Mouse (Mus musculus): Measurements from ENCODE around the gene 1700061G19Rik. TPM values are rescaled to one million over a fixed set of nuclear protein-coding genes. Genes with fewer than 3 reads are reported as not detected.

Gene 1700061G19Rik
- total RNA-seq (2022): under 1 TPM in 3 of 4 experiments, not detected in 1; 0.20 to 0.35 (median 0.27) TPM

DNA sequence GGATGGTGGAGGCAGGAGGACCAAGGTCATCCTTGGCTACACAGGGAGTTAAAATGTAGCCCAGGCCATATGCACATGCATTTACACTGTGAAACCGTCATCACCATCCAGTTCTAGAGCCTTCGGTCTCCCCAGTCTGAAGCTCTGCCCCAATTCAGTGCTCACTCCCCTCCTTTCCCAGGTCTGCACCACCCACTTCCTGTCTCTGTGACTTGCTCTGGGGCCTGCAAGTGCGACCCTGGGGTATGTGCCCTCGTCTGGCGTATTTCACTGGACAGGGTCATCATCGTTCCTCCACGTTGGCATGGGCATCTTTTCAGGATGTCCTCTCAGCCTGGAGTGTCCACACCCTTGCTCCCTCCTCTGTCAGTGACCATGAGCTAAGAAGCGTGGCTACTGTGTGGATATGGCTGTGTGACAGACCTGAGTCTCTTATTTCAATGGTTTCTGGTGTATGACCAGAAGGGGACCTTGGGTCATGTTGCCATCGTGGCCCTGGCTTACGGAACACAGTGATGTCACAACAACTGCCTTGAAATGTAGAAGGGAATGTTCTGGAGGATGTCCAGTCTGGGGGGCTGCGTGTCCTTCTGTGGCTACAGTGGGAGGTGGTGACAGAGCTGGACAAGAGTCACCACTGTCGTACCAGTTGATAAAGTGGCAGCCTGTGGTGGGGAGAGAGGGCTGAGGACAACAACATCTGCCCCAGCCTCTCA lies at the start of gene 1700061G19Rik:
Gene 1700061G19Rik, plus strand, starts transcription at position 542 of the 716 bp plus-strand sequence.
- no peak for DNase-seq (ENCODE audit: low spot score in 2 of 2)

DNA sequence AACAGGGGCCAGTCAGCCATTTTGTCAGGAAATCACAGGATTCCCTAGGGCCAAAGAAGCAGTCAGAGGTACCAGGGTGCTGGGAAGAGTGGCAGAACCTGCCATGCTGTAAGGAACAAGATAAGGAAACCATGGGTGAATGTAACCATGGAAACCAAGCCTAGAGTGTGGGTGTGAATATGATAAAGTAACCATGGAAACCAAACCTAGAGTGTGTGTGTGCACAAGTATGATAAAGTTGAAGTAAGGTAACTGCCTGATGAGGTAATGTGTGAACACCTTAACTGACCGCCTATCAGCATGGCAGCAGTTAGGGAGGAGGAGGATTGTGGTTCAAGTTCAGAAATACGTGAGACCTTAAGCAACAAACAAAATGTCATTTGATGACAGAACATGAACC lies 48.6 kb upstream of the 1700061G19Rik start:
- no peak for DNase-seq (ENCODE audit: low spot score in 2 of 2)

DNA sequence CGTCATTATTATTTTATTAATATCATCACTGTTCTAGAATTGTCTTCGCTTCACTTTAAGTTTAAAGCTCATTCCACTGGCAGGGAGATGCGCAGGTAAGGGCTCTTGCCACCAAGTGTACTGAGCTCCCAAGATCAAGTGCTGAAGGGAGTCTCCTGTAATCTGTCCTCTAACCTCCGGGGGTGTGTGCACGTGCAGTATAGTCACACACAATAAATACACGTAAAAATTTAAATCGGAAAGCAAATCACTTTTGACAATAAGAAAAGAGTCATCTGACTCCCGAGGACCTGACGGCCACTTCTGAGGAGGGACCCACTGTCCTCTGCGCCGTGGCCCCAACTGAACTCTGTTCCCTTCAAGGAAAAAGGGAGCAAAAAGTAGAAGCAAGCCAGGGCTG lies 46.1 kb upstream of the 1700061G19Rik start:
- DNase-seq (ENCODE audit: low spot score in 2 of 2): no peak

DNA sequence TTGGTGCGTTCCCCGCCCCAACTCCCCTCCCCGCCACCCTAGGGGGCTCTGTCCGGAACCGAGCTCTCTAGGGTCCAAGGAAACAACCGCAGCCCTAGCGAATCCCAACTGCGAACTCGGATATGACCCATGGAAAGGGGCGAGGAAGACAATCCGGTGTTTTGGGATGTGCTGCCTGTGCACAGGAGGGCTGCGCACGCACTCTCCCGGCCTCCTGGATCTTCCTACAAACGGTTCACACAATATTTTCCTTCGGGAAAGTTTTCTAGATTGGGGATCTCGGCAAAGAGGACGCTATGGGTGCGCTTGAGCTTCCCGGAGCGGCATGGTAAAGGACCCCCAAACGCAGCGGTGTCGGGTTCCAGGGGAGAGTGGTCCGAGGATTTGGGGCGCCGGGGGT lies 45.5 kb upstream of the 1700061G19Rik start:
- no peak for DNase-seq (ENCODE audit: low spot score in 2 of 2)

DNA sequence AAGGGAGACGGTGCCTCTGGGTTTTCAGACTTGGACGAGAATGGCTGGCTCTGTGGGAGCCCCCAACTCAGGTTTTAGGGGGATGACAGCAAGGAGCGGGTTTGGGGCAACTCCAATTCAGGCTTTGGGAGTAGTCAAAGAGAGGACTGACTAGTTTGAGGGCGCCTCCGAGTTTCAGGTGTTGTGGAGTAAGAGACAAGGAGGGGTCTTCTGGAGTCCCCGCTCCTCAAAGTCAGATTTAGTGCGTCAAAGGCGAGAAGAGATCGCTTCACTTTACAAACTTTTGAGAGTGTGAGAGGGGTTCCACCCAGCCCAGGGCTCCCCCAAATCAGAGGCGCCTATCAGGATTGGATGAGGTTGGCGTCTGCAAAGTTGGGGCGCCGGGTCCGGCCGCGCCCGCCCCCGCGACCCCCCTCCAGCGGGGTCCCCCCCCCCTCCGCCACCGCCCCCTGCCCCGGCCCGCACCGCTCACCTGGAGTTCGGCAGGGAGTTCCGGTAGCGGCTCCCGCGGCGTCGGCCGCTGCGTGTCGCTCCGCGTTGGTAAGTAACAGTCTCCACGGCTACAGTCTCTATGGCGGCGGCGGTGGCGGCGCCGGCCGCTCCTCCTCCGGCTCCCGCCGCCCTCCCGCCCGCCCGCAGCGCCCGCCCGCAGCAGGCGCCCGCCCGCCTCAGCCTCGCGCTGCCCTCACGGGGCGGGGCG lies 44.7 kb upstream of the 1700061G19Rik start, which contains the start of gene Rfx2:
Gene Rfx2, minus strand, starts transcription at position 603 of the 700 bp plus-strand sequence.
- DNase-seq (ENCODE audit: low spot score in 2 of 2): no peak

DNA sequence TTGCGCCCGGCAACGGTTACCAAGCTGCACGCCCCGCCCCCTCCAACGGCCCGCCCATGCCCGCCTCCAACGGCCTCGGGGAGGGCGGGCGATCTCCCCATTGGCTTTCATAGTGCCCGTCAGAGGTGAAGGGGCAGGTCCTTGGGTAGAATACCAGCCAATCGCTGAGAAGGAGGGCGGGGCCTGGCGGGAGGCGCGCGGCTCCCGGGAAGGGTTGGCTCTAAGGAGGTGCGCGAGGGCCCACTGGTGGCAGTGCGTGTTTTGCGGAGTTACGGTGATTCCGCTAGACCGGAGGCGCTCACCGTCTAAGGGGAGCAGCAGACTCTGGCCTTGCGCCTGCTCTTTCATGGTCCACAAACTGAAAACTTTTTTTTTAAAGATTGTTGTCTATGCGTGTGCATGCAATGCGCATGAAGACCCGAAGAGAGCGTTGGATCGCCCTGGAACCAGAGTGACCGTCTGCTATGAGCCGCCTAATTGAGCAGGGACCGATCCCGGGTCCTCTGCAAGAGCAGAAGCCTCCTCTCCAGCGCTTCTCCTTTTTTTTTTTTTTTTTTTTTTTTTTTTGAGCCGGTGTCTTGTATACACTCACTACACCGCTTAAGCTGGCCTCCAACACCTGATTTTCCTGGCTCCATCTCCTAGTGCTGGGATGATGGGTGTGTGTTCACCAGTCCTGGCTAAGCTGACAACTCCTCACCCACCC lies 44.0 kb upstream of the 1700061G19Rik start:
- peak; percentile 97 to 98 for DNase-seq (ENCODE audit: low spot score in 2 of 2)

DNA sequence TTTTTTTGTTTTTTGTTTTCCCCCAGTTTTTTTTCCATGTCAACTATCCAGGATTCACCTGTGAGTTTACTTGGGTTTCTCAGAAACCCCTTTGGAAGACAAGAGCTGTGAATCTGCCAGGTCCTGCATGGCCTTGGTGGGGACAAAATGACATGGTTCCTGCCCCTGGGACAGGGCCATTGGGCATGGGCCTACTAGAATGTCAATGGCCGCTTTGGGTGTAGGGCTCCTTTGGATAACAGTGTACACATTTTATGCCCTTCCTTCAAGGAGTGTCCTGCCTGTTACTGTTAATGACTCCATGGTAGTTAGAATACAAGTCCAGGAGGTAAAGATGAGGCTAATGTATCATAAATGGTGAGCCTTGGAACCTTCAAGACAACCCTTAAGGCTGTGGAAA lies 42.4 kb upstream of the 1700061G19Rik start:
- no peak for DNase-seq (ENCODE audit: low spot score in 2 of 2)

DNA sequence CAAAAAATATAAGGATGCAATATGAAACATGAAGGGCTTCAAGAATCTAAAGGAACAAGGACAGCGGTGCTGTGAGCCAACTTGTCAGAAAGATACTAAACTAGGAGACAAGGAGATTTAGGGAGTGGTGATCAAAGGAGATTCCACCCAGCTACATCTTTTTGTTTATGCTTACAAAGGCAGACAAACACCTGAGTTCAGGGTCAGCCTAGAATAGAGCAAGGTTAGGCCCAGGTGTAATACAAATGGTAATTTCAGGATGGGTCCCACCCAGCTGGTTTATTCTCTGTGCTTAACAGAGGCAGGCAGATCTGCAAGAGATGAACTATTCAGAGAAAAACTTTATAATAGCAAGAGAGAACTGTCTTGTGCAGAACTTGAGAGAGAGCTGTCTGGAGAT lies 41.9 kb upstream of the 1700061G19Rik start:
- no peak for DNase-seq (ENCODE audit: low spot score in 2 of 2)

DNA sequence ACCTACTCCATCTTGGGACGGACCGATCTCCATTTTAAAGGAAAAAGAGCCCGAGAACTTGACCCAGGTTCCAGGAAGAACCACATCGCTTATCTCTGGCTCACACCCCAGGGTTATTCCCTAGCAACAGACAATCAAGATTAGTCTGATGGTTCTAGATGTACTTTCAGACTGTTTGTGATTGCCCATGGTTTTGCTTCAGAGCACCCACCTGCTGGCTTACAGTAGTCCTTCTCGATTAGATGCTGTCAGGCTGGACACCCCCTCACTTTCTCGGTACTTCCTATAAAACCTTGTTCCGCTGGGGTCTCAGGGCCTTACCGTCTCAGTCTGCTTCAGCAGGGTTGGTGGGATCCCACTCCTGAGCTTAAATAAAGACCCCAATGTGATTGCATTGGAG lies 38.9 kb upstream of the 1700061G19Rik start:
- no peak for DNase-seq (ENCODE audit: low spot score in 2 of 2)

DNA sequence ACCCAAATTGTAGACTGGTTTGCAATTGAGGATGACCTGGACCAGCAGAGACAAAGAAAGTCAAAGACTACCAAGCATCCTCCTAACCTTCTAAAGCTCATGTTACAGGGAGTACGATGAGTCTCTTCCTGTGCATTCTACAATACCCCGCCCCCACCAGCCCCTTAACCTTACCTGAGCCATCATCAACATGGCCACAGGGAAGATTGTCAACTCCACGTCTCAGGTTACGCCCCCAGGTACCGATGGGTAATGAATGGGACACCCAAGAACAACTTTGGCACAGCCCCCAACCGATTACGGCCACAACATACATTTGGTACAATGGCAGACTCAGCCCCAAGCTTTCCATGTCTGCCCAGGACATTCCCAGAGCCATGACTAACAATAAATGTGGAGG lies 34.8 kb upstream of the 1700061G19Rik start:
- no peak for DNase-seq (ENCODE audit: low spot score in 2 of 2)

DNA sequence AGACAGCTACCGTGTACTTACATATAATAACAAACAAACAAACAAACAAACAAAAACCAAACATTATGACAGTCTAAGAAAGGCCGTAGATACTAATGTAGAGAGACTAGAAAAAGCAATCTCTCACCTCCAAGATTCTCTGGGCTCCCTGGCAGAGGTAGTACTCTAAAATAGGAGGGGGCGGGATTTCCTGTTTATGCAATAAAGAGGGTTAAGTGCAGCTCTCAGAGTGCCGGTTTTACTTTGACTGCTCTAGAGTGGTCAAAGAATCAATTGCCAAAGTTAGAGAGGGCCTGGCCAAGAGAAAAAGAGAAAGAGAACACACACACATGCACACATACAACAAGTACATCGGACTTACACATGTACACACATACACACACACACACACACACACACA lies 33.1 kb upstream of the 1700061G19Rik start:
- DNase-seq (ENCODE audit: low spot score in 2 of 2): no peak

DNA sequence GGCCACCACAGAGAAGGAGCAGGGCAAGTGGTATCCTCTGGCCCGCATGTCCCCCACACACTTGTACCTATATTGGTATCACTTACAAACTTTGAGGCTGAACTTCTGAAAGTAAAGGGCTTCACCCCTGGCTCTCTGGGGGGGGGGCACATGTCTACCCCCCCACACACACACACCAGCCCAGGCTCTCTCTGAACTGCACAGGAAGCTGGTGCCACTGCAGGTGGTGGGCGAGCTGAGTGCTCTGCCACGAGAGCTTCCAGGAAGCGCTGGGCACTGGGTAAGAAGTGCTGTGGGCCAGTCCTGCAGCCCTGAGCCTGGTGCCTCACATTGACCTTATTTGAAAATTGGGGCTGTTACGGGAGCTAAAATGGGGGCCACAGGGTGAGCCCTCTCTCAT lies 31.6 kb upstream of the 1700061G19Rik start:
- DNase-seq (ENCODE audit: low spot score in 2 of 2): no peak

DNA sequence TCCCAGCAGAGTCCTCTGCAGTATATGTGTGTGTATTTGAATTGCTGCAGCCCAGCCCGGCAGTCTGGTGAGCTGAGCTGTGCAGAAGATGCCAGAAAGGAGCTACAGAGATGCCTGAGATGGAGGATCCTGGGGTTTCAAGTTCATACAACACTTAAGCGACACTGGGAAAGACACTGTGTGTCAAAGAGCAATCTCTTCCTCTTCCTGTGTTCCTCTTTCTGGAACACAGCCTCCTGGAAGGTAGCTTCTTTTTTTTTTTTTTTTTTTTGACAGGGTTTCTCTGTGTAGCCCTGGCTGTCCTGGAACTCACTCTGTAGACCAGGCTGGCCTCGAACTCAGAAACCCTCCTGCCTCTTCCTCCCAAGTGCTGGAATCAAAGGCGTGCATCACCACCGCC lies 26.5 kb upstream of the 1700061G19Rik start:
- DNase-seq (ENCODE audit: low spot score in 2 of 2): no peak

DNA sequence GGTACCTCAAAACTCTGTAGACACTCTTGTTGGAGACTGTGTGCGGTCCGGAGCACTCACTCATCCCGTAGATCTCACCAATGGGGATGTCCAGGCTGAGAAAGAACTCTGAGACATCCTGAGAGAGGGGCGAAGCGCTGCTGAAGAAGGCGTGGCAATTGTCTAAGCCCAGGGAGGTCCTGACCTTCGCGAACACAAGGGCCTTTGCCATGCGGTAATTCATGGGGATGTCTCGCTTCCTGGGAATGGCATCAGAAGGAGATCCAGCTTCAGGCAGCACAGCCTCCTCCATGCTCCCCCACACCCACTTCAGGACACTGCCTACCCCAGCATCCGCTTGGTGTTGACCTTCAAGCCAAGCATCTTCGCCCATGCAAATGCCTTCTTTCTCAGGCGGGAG lies 25.6 kb upstream of the 1700061G19Rik start:
- no peak for DNase-seq (ENCODE audit: low spot score in 2 of 2)

DNA sequence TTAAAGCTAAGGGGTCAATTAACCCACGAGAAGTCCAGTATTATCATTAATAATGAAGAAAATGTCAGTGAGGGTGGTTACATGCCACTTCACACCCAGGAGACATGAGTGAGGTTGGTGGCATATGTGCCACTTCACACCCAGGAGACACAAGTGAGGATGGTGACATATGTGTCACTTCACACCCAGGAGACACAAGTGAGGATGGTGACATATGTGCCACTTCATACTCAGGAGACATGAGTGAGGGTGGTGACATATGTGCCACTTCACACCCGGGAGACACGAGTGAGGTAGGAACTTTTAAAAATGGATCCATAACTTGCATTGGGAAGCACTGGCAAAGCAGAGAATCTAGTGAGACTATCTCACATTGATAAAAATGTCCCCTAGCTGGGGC lies 24.1 kb upstream of the 1700061G19Rik start:
- no peak for DNase-seq (ENCODE audit: low spot score in 2 of 2)

DNA sequence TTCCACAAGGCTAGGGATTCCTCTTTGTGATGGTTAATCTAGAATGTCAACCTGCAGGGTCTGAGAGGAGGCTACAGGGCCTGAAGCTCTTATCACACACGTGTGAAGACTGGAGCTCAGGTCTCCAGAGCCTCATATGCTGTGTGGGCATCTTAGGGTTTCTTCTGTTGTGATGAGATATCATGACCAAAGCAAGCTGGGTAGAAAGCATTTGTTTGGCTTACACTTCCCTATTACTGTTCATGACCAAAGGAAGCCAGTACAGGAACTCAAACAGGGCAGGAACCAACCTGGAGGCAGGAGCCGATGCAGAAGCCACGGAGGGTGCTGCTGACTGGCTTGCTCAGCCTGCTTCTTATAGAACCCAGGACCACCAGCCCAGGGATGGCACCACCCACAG lies 19.9 kb upstream of the 1700061G19Rik start:
- no peak for DNase-seq (ENCODE audit: low spot score in 2 of 2)

DNA sequence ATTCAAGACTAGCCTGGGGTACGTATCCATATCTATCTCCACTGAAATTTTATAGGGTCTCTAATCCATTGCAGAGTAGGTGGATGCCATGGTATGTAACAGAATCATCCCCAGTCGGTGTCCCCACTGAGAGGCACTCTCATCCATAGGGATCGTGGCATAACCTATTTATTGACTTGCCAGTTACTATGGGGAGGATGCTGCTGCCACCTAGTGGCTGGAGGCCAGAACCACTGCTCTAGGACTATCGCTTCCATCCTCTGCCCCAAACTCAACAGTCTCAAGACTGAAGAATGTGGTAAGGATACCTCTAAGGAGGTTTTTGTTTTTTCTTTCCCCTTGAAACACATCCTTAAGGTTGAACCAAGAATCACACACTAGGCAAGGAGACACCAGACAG lies 17.1 kb upstream of the 1700061G19Rik start:
- DNase-seq (ENCODE audit: low spot score in 2 of 2): peak in 1 of 2 experiments; percentile 44

DNA sequence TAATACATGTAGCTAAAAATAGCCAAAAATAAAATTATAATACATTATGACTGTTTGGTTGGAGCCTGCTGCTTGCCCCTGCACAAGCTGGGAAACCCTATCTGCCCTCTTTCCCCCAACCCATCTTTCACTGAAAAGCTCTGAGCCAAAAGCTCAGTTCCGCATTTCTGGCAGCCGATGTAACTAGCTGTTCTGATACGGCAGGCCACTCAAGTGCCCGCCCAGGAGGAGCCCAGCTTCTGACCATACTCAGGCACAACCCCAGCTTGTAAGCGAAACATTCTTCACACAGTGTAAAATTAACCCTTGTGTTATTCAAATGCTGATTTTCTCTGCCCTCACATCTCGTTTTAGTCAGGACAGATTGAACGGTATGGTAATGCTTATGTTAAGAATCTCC lies 16.4 kb upstream of the 1700061G19Rik start:
- no peak for DNase-seq (ENCODE audit: low spot score in 2 of 2)

DNA sequence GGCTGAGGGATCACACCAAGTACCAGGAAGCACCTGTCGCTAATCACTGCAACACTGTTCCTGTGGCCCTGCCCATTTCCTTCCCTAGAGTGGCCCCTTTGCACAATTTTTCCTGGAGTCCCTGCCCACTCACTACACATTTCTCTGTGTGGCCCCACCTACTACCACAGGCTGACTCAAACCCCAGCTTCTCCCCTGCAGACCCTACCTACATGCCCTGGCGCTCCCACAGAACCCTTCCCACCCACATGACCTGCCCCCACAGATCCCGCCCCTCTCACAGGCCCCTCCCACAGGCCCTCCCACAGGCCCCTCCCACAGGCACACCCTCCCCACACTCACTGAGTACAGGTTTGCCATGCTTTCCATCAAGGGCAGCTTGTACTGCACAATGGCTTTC lies 14.1 kb upstream of the 1700061G19Rik start:
- DNase-seq (ENCODE audit: low spot score in 2 of 2): no peak

DNA sequence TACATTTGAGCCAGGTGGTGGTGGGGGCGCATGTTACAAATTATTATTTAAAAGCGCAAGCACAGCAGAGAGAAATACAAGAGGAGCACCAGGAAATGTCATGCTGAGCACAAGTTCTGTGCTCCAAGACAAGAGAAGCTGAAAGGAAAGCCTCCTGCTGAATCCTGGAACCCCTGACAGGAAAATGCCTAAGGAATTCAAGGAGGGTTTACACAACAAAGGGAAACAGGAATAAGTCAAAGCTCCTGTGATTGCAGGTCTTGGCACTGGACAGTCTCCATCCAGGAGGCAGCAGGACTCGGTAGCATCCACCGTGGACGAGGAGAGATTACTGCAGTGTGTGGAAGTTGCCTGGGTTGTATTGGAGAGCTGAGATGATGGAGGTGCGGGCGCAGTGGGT lies 9.2 kb upstream of the 1700061G19Rik start:
- no peak for DNase-seq (ENCODE audit: low spot score in 2 of 2)

DNA sequence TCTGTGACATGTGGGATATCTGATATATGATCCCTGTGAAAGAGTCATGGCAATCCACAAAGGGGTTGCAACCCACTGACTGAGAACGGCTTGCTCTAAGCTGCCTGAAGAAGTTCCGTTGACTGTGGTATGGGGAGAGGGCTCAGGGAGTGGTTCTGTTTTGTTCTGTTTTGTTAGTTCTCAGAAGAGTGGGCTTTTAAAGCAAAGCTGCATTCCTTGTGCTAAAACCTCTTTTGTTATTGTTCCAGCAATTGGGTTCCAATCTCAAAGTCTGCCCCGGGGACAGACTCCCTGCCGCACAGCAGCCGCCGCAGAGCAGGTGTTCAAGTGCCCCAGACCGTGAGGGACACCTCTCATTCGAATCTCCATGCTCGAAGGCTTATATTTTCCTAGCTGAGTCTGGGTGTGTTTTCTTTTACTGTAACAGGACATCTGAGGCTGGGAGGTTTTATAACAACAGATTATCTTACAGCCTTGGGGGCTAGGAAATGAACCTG lies 5.7 kb upstream of the 1700061G19Rik start:
- no peak for DNase-seq (ENCODE audit: low spot score in 2 of 2)

DNA sequence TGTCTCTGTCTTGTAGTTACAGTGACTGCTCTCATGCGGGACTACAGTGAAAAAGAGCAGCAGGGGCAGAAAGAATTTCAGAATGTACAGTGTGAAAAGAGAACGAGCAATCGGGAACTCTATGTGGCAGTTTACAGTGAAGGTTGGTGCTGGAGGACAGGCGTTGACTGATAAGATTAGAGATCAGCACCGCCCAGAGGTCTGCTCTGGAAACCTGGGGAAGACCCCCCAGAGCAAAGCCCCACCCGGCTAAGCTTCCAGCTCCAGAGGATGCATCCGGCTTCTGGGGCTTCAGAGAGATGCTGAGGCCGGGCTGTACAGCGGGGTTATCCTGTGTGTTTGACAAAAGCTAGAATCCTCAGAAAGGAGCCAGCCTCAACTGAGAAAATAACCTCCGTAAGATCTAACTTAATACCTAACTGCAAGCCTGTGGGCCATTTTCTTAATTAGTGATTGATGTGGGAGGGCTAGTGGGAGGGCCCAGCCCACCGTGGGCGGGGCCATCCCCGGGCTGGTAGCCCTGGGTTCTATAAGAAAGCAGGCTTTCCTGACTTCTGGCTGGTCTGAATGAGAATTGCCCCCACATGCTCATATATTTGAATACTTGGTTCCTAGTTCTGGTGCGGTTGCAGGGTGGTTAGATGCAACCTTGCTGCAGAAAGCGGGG lies 4.9 kb upstream of the 1700061G19Rik start:
- no peak for DNase-seq (ENCODE audit: low spot score in 2 of 2)

Measured in layer of hippocampus, adult 8-10 months (tissue).